Mouse (Mus musculus): ENCODE data around the gene Lhpp. TPM values are rescaled to one million over a fixed set of nuclear protein-coding genes. Genes with fewer than 3 reads are reported as not detected.
A peak's percentile ranks its signal among the peaks of the same experiment; 100 is the strongest.

The Lhpp gene
- polyA plus RNA-seq, 1 experiment from 2014 or later, result 32.1 TPM

- Histone ChIP-seq H3K36me3 (no peaks in the 10 kb centered on the region), H3K9ac (no peak overlapping the region), H3K4me3 (no peak overlapping the region), H3K4me1 (replicated peaks) (no peaks in the 10 kb centered on the region; the same call in 1 of the 2 replicates), H3K4me2 (no peak overlapping the region), H3K9me3 (no peaks in the 10 kb centered on the region), H3K27ac (replicated peaks) (no peak overlapping the region), H3K27me3 (no peaks in the 10 kb centered on the region)
- ATAC-seq (ENCODE audit: low read depth), result no peak
- WGBS, result 83% methylated on average over 3 of the region's 3 CpGs
Measured at GRCm38 (mm10) chr7:132627448-132627847, 17.0 kb downstream of the Lhpp start.

- WGBS, result 77% methylated on average over 11 of the region's 11 CpGs
- Histone ChIP-seq H3K4me2 (no peak overlapping the region), H3K36me3 (no peaks in the 10 kb centered on the region), H3K9ac (no peak overlapping the region), H3K27ac (replicated peaks) (no peak overlapping the region), H3K4me3 (no peak overlapping the region), H3K4me1 (replicated peaks) (no peaks in the 10 kb centered on the region), H3K9me3 (no peaks in the 10 kb centered on the region), H3K27me3 (peaks cover 5% of the 10 kb centered on the region)
- ATAC-seq (ENCODE audit: low read depth), result no peak
Measured at GRCm38 (mm10) chr7:132631313-132631712, 20.9 kb downstream of the Lhpp start.

- no peaks in the 10 kb centered on the region for H3K9me3 ChIP-seq
- no peak for ATAC-seq (ENCODE audit: low read depth)
- H3K4me2 ChIP-seq, result no peak overlapping the region
- 0 out of 2 replicates have a peak overlapping the region, but pooled peaks have one; percentile 6 for H3K9ac ChIP-seq
- H3K27me3 ChIP-seq, result peaks cover 8% of the 10 kb centered on the region
- H3K36me3 ChIP-seq, result no peaks in the 10 kb centered on the region
- H3K4me1 ChIP-seq (replicated peaks), result peaks cover 31% of the 10 kb centered on the region
- WGBS, result 6% methylated on average over 12 of the region's 12 CpGs
- no peak overlapping the region for H3K4me3 ChIP-seq
- no peak overlapping the region for H3K27ac ChIP-seq (replicated peaks)
Measured at GRCm38 (mm10) chr7:132637292-132637691, 26.9 kb downstream of the Lhpp start.

GRCm38 (mm10) chr7:132638446-132639087, 28.1 kb downstream of the Lhpp start:
- Histone ChIP-seq H3K36me3 (no peaks in the 10 kb centered on the region), H3K4me2 (no peak overlapping the region), H3K27me3 (peaks cover 8% of the 10 kb centered on the region), H3K9ac (no peak overlapping the region), H3K27ac (replicated peaks) (no peak overlapping the region), H3K9me3 (no peaks in the 10 kb centered on the region), H3K4me1 (replicated peaks) (peaks cover 31% of the 10 kb centered on the region), H3K4me3 (no peak overlapping the region)
- WGBS, result 60% methylated on average over 12 of the region's 12 CpGs
- 0 out of 2 replicates have a peak, but pooled peaks have one; percentile 66 for ATAC-seq (ENCODE audit: low read depth)

- Histone ChIP-seq H3K9ac (no peak overlapping the region), H3K36me3 (no peaks in the 10 kb centered on the region), H3K4me2 (no peak overlapping the region), H3K4me3 (no peak overlapping the region), H3K9me3 (no peaks in the 10 kb centered on the region), H3K27me3 (peaks cover 7% of the 10 kb centered on the region), H3K4me1 (replicated peaks) (peaks cover 31% of the 10 kb centered on the region), H3K27ac (replicated peaks) (no peak overlapping the region)
- 19% methylated on average over 9 of the region's 9 CpGs for WGBS
- 0 out of 2 replicates have a peak, but pooled peaks have one; percentile 16 for ATAC-seq (ENCODE audit: low read depth)
Measured at GRCm38 (mm10) chr7:132640946-132641345, 30.5 kb downstream of the Lhpp start.

- H3K9ac ChIP-seq, result no peak overlapping the region
- H3K4me1 ChIP-seq (replicated peaks), result peaks cover 31% of the 10 kb centered on the region
- WGBS, result 60% methylated on average over 1 of the region's 1 CpGs
- no peak for ATAC-seq (ENCODE audit: low read depth)
- no peaks in the 10 kb centered on the region for H3K36me3 ChIP-seq
- H3K4me2 ChIP-seq, result no peak overlapping the region
- H3K27ac ChIP-seq (replicated peaks), result no peak overlapping the region
- H3K9me3 ChIP-seq, result no peaks in the 10 kb centered on the region
- H3K4me3 ChIP-seq, result no peak overlapping the region
- peaks cover 7% of the 10 kb centered on the region for H3K27me3 ChIP-seq
Measured at GRCm38 (mm10) chr7:132641606-132642005, 31.2 kb downstream of the Lhpp start.

GRCm38 (mm10) chr7:132644605-132645279, 34.3 kb downstream of the Lhpp start:
- H3K9ac ChIP-seq, result no peak overlapping the region
- H3K27me3 ChIP-seq, result peaks cover 5% of the 10 kb centered on the region
- H3K27ac ChIP-seq (replicated peaks), result no peak overlapping the region
- ATAC-seq (ENCODE audit: low read depth), result no peak
- H3K36me3 ChIP-seq, result no peaks in the 10 kb centered on the region
- H3K4me2 ChIP-seq, result no peak overlapping the region
- 61% methylated on average over 11 of the region's 11 CpGs for WGBS
- H3K4me3 ChIP-seq, result no peak overlapping the region
- H3K4me1 ChIP-seq (replicated peaks), result peaks cover 15% of the 10 kb centered on the region
- H3K9me3 ChIP-seq, result no peaks in the 10 kb centered on the region

- Histone ChIP-seq H3K9ac (no peak overlapping the region), H3K27ac (replicated peaks) (no peak overlapping the region), H3K36me3 (no peaks in the 10 kb centered on the region), H3K4me3 (no peak overlapping the region), H3K4me1 (replicated peaks) (peaks cover 5% of the 10 kb centered on the region; the same call in 1 of the 2 replicates), H3K9me3 (no peaks in the 10 kb centered on the region), H3K4me2 (no peak overlapping the region), H3K27me3 (peaks cover 4% of the 10 kb centered on the region; the same call in 1 of the 2 replicates)
- no peak for ATAC-seq (ENCODE audit: low read depth)
- 92% methylated on average over 1 of the region's 1 CpGs for WGBS
Measured at GRCm38 (mm10) chr7:132646514-132646913, 36.1 kb downstream of the Lhpp start.

- H3K36me3 ChIP-seq, result no peaks in the 10 kb centered on the region
- no peak overlapping the region for H3K4me2 ChIP-seq
- H3K27me3 ChIP-seq, result no peaks in the 10 kb centered on the region
- H3K9me3 ChIP-seq, result no peaks in the 10 kb centered on the region
- H3K4me3 ChIP-seq, result no peak overlapping the region
- 0 out of 2 replicates have a peak overlapping the region, but pooled peaks have one; percentile 5 for H3K9ac ChIP-seq
- ATAC-seq (ENCODE audit: low read depth), result no peak
- H3K27ac ChIP-seq (replicated peaks), result no peak overlapping the region
- peaks cover 23% of the 10 kb centered on the region for H3K4me1 ChIP-seq (replicated peaks)
- WGBS, result 82% methylated on average over 3 of the region's 3 CpGs
Measured at GRCm38 (mm10) chr7:132654412-132654811, 44.0 kb downstream of the Lhpp start.

- 21% methylated on average over 9 of the region's 9 CpGs for WGBS
- H3K27ac ChIP-seq (replicated peaks), result peak overlapping the region; percentile 49; the same call in 1 of the 2 replicates
Measured at GRCm38 (mm10) chr7:132656075-132656474, 45.6 kb downstream of the Lhpp start.

GRCm38 (mm10) chr7:132656548-132656947, 46.1 kb downstream of the Lhpp start:
- H3K27ac ChIP-seq (replicated peaks), result peak overlapping the region; percentile 49; the same call in 1 of the 2 replicates
- peak overlapping the region; percentile 34; the same call in 1 of the 2 replicates for H3K9ac ChIP-seq
- peaks cover 23% of the 10 kb centered on the region for H3K4me1 ChIP-seq (replicated peaks)
- H3K9me3 ChIP-seq, result no peaks in the 10 kb centered on the region
- H3K4me2 ChIP-seq, result 0 out of 2 replicates have a peak overlapping the region, but pooled peaks have one; percentile 18
- 9% methylated on average over 3 of the region's 3 CpGs for WGBS
- no peaks in the 10 kb centered on the region for H3K27me3 ChIP-seq
- no peak overlapping the region for H3K4me3 ChIP-seq
- peak; percentile 46 for ATAC-seq (ENCODE audit: low read depth)
- H3K36me3 ChIP-seq, result no peaks in the 10 kb centered on the region

More at GRCm38 (mm10) chr7:132656075-132656474, 45.6 kb downstream of the Lhpp start:
- H3K4me1 ChIP-seq (replicated peaks), result peaks cover 23% of the 10 kb centered on the region
- peak overlapping the region; percentile 34; the same call in 1 of the 2 replicates for H3K9ac ChIP-seq
- ATAC-seq (ENCODE audit: low read depth), result peak; percentile 74
- 0 out of 2 replicates have a peak overlapping the region, but pooled peaks have one; percentile 18 for H3K4me2 ChIP-seq
- no peaks in the 10 kb centered on the region for H3K9me3 ChIP-seq
- no peaks in the 10 kb centered on the region for H3K27me3 ChIP-seq
- H3K4me3 ChIP-seq, result no peak overlapping the region
- H3K36me3 ChIP-seq, result no peaks in the 10 kb centered on the region

- Histone ChIP-seq H3K4me3 (no peak overlapping the region), H3K9me3 (no peaks in the 10 kb centered on the region), H3K9ac (no peak overlapping the region), H3K4me2 (no peak overlapping the region), H3K27me3 (no peaks in the 10 kb centered on the region), H3K27ac (replicated peaks) (peak overlapping the region; percentile 54; the same call in 1 of the 2 replicates), H3K4me1 (replicated peaks) (peaks cover 23% of the 10 kb centered on the region), H3K36me3 (no peaks in the 10 kb centered on the region)
- no peak; the same call in 1 of the 2 replicates for ATAC-seq (ENCODE audit: low read depth)
- 58% methylated on average over 14 of the region's 14 CpGs for WGBS
Measured at GRCm38 (mm10) chr7:132657371-132658057, 47.1 kb downstream of the Lhpp start.
